Mouse (Mus musculus): Measurements from ENCODE around the gene Gm20708.
"Not testable (repeated sequence)": the region's sequence is repeated elsewhere in the genome, so short reads cannot be mapped to it uniquely, and the experiment has no call there.

Gm20708 gene

GRCm38 (mm10) chr11:117830401-117830800, 20.9 kb downstream of the Gm20708 start:
- DNase-seq (ENCODE audit: low read depth, low spot score), result no peak

GRCm38 (mm10) chr11:117832086-117832969, 22.9 kb downstream of the Gm20708 start:
- DNase-seq (ENCODE audit: low read depth, low spot score), result peak; percentile 96

- DNase-seq (ENCODE audit: low read depth, low spot score), result not testable (repeated sequence)
Measured at GRCm38 (mm10) chr11:117833509-117833908, 24.0 kb downstream of the Gm20708 start.

GRCm38 (mm10) chr11:117834086-117834485, 24.6 kb downstream of the Gm20708 start:
- no peak for DNase-seq (ENCODE audit: low read depth, low spot score)

- peak; percentile 27 for DNase-seq (ENCODE audit: low read depth, low spot score)
Measured at GRCm38 (mm10) chr11:117836306-117836705, 26.8 kb downstream of the Gm20708 start.

- DNase-seq (ENCODE audit: low read depth, low spot score), result no peak
Measured at GRCm38 (mm10) chr11:117838572-117838971, 29.1 kb downstream of the Gm20708 start.

- no peak for DNase-seq (ENCODE audit: low read depth, low spot score)
Measured at GRCm38 (mm10) chr11:117839021-117839420, 29.6 kb downstream of the Gm20708 start.

- no peak for DNase-seq (ENCODE audit: low read depth, low spot score)
Measured at GRCm38 (mm10) chr11:117840910-117841309, 31.4 kb downstream of the Gm20708 start.

GRCm38 (mm10) chr11:117843434-117843833, 34.0 kb downstream of the Gm20708 start:
- no peak for DNase-seq (ENCODE audit: low read depth, low spot score)

GRCm38 (mm10) chr11:117844997-117845396, 35.5 kb downstream of the Gm20708 start:
- no peak for DNase-seq (ENCODE audit: low read depth, low spot score)

GRCm38 (mm10) chr11:117845651-117846050, 36.2 kb downstream of the Gm20708 start:
- no peak for DNase-seq (ENCODE audit: low read depth, low spot score)

GRCm38 (mm10) chr11:117846640-117847039, 37.2 kb downstream of the Gm20708 start:
- peak; percentile 38 for DNase-seq (ENCODE audit: low read depth, low spot score)

- no peak for DNase-seq (ENCODE audit: low read depth, low spot score)
Measured at GRCm38 (mm10) chr11:117847593-117848215, 38.2 kb downstream of the Gm20708 start.

- DNase-seq (ENCODE audit: low read depth, low spot score), result peak; percentile 84
Measured at GRCm38 (mm10) chr11:117848271-117848984, 39.0 kb downstream of the Gm20708 start.

GRCm38 (mm10) chr11:117848985-117849671, 39.7 kb downstream of the Gm20708 start, which contains the start of gene Birc5:
Birc5 (plus strand) TSS chr11:117849251.
- DNase-seq (ENCODE audit: low read depth, low spot score), result peak; percentile 99

- no peak for DNase-seq (ENCODE audit: low read depth, low spot score)
Measured at GRCm38 (mm10) chr11:117852875-117853274, 43.4 kb downstream of the Gm20708 start.

GRCm38 (mm10) chr11:117854241-117854640, 44.8 kb downstream of the Gm20708 start:
- DNase-seq (ENCODE audit: low read depth, low spot score), result no peak

- DNase-seq (ENCODE audit: low read depth, low spot score), result no peak
Measured at GRCm38 (mm10) chr11:117855360-117855759, 45.9 kb downstream of the Gm20708 start.

GRCm38 (mm10) chr11:117855975-117856374, 46.5 kb downstream of the Gm20708 start:
- no peak for DNase-seq (ENCODE audit: low read depth, low spot score)

- no peak for DNase-seq (ENCODE audit: low read depth, low spot score)
Measured at GRCm38 (mm10) chr11:117857462-117857861, 48.0 kb downstream of the Gm20708 start.

GRCm38 (mm10) chr11:117858392-117858791, 48.9 kb downstream of the Gm20708 start:
- no peak for DNase-seq (ENCODE audit: low read depth, low spot score)

Data from CD4-positive helper T cell, adult 2 months (primary cell).